ENCODE assay signal across 20 mouse cellular contexts in genomic region chr10:36468664-36469063, GRCm38 (mm10). TPM values are rescaled to one million over a fixed set of nuclear protein-coding genes. Genes with fewer than 3 reads are reported as not detected.
"Had no signal": no experiment of that assay in that cellular context is flagged by ENCODE, and none has a peak within 500 bp of the region (broad histone marks: within the 10 kb centered on the region; RNA-seq: fewer than 3 reads in every experiment).

No protein-coding gene starts in this region.

- H3K9me3 ChIP-seq: neural tube, embryonic 12.5 days; neural tube, embryonic 13.5 days; neural tube, embryonic 15.5 days; stomach, embryonic 15.5 days had no signal

- H3K27ac ChIP-seq: neural tube, embryonic 12.5 days; neural tube, embryonic 13.5 days; neural tube, embryonic 15.5 days; stomach, embryonic 15.5 days; stomach, postnatal 0 days had no signal

- DNase-seq: retina, postnatal 1 day; right cerebral cortex, adult 18-20 months; right cerebral cortex, postnatal 14 days; right cerebral cortex, postnatal 25 days; right cerebral cortex, postnatal 4 days; spleen, adult 18-20 months; thymus, adult 18-20 months; thymus, adult 2 months; thymus, postnatal 14 days; thymus, postnatal 25 days; thymus, postnatal 36 days; thymus, postnatal 4 days had no signal

- H3K27me3 ChIP-seq: neural tube, embryonic 12.5 days; neural tube, embryonic 13.5 days; neural tube, embryonic 15.5 days; stomach, embryonic 15.5 days had no signal

- H3K4me1 ChIP-seq: neural tube, embryonic 12.5 days; neural tube, embryonic 13.5 days; neural tube, embryonic 15.5 days; stomach, embryonic 15.5 days had no signal

- H3K36me3 ChIP-seq: neural tube, embryonic 12.5 days; neural tube, embryonic 13.5 days; neural tube, embryonic 15.5 days; stomach, embryonic 15.5 days had no signal

- H3K4me3 ChIP-seq: neural tube, embryonic 12.5 days; neural tube, embryonic 13.5 days; neural tube, embryonic 15.5 days; stomach, embryonic 15.5 days had no signal

- H3K9ac ChIP-seq: neural tube, embryonic 12.5 days; neural tube, embryonic 13.5 days; neural tube, embryonic 15.5 days; stomach, embryonic 15.5 days had no signal

- H3K4me2 ChIP-seq: neural tube, embryonic 12.5 days; neural tube, embryonic 13.5 days; neural tube, embryonic 15.5 days; stomach, embryonic 15.5 days had no signal

RNA-seq across cellular contexts. Expression of gene Hs3st5, which starts 38.0 kb away (rescaled TPM):
- total RNA-seq: neutrophil, adult 5-6 weeks had no signal
- polyA plus RNA-seq: spleen, adult 2 months; testis, adult 2 months had no signal
